Mouse (Mus musculus): ENCODE data around the gene Foxp1.
A peak's percentile ranks its signal among the peaks of the same experiment; 100 is the strongest.

DNA sequence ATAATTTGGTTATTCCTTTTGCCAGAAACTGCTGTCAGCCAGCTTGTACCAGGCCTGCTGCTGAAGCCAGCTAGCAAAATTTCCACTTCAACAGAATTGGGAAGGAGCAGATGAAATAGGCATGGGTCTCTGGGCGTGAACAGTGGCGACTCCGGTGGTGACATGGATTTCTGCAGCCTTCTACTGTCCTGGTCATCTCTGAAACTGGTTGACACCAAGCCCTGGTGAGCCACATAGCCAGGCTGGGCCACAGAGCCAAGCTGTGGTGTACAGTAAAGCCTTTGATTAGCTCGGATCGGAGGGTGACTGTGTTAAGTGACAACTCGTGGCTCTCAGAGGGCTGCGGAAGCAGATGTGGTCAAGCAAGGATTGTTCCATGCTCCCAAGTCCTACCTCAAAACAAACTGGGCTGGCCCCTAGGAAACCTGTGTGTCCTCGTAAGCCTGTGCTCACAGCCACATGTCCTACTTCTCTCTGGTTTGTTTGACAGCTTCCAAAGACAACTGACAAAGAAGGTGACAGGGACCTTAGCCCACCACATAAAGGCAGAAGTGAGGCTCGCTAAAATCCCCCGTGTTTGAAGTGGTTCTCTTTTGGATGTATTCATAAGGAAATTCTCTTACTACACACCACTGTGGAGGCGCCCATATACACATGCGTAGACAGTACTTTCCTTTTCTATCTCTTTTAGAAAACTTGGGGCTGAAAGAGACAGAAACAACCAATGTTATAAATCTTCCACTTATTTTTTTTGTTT lies 36.5 kb downstream of the Foxp1 start:
- peak; percentile 37 for TF ChIP-seq CTCF (IDR thresholded peaks at IDR 0.05; ENCODE audit: low read depth)
- TF ChIP-seq EP300 (IDR thresholded peaks at IDR 0.05; ENCODE audit: low read depth), result no peak
